Mouse (Mus musculus) CD4-positive, CD25-positive, alpha-beta regulatory T cell (primary cell): Measurements from ENCODE around the gene Tnks2. TPM values are rescaled to one million over a fixed set of nuclear protein-coding genes. Genes with fewer than 3 reads are reported as not detected.

Experiments
- polyA plus RNA-seq: library from polyadenylated mRNA; unstranded; fragments of 100-300 nt; shearing (Covaris generic); gene quantifications from one replicate; pipeline ENCODE4 v1.2.1, GENCODE M21; 2017

Tnks2 gene
- 173 TPM for polyA plus RNA-seq

DNA sequence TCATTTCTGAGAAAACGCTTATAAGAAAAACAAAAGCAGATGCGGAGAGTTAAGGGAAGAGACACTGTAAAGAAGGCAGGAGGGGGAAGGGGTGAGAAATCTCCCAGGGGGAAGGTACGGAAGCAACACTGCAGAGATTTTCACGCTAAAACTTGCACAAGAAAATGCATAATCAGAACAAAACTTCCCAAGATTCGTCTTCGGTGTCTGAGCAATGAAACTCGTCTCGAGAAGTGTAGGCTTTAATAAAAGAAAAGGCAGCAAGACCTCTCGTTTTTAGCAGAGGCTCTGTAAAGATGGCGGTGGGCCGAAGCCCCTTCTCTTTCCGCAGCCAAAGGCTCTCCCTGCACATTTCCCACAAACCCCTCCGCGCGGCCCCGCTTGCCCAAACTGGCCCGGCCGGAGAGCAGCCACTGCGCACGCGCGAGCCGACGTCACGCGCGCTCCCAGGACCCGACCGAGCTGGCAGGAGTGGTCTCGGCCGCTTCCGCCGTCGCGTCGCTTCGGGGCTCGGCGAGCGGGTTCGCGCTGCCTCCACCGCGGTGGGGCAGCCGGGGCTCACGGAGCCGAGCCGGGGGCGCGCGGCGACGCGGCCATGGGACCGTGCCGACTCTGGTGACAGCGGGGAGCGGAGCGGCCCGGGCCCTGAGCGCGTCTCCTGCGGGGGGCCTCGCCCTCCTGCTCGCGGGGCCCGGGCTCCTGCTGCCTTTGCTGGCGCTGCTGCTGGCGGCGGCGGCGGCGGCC is at the start of gene Tnks2:
Gene Tnks2, plus strand, starts transcription at position 445 of the 744 bp plus-strand sequence.

DNA sequence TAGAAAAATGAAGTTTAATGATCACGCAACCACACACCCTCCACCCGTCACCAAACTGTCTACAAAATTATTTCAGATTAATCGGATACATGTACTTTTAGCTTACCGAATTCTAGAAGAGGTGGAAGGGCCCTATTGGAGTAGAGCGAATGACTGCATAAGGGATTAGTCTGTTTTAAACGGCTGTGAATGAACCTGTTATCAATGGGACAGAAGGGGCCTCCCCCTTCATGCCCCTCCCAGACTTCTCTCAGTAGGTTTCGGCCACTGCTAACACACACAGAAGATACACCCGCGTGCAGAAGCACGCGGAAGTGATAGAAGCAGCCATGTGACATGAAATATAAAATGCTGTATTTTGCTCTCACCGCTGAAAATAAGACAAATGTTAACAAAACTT is 85.4 kb downstream of the Tnks2 start, which contains the start of gene Fgfbp3:
Gene Fgfbp3, minus strand, starts transcription at position 150 of the 400 bp plus-strand sequence.

DNA sequence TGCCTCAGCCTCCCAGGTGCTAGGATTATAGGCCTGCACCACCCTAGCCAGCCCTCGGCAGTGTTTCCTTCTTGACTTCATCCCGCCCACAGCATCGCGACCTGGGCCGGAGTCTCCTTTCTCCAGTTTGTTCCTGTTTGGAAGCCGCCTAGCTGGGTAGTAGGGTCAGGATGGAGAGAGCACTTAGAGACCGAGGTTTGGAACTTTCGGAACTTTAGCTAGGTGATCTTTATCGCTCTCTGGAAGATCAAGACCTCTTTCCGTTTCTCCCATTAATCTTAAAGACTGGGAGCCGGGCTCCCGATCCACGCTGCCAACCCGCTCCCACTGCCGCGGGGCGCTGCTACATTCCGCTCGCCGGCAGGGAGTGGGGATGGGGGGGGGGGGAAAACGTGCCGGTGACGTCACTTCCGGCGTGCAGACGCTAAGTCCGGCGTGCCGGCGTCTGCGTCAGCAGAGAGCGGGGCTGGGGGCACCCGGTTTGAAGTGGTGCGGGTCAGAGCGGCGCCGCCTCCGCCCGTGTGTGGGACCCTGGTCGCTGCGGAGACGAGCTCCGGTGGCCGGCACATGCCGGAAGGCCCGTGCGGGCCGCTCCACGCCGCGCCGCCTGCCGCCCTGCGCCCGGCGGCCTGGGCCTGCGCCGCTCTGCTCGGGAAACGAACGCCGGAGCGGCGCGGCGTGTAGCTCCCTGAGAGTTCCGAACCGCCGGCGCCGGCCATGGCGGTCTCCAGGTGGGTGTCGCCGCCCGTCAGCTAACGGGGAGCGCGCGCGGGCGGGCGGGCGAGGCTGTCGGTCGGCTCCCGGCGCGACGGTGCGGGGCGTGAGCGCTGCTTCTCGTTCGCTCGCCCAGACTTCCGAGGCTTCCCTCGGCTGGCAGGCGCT is 91.9 kb downstream of the Tnks2 start, which contains the start of gene Btaf1:
Gene Btaf1, plus strand, starts transcription at position 409 of the 882 bp plus-strand sequence.

Other genes starting within 250 kb of the Tnks2 start
- not detected for gene Ppp1r3c, start 97.6 kb upstream of the Tnks2 start, polyA plus RNA-seq
- 2.4 TPM for gene Fgfbp3, start 85.4 kb downstream of the Tnks2 start, polyA plus RNA-seq
- 27.8 TPM for gene Btaf1, start 91.8 kb downstream of the Tnks2 start, polyA plus RNA-seq